Mouse (Mus musculus) small intestine, adult 2 months (tissue): ENCODE results near the gene Rad52. TPM values are rescaled to one million over a fixed set of nuclear protein-coding genes. Genes with fewer than 3 reads are reported as not detected.

Experiments
- H3K27ac ChIP-seq: fragments of 200-500 bp; 2 replicates; pipeline ENCODE4 v1.5.1; 2012; ENCODE audit warnings: low read depth, low read length, control low read depth, inconsistent platforms; ENCODE audit not compliant: insufficient read depth
- H3K27me3 ChIP-seq: fragments of 200-500 bp; 2 replicates; pipeline ENCODE4 v1.6.1; 2012; ENCODE audit warnings: mild to moderate bottlenecking, moderate library complexity, low read length, inconsistent platforms; ENCODE audit not compliant: control insufficient read depth, insufficient read depth
- H3K36me3 ChIP-seq: fragments of 200-500 bp; 2 replicates; pipeline ENCODE4 v1.6.1; 2012; ENCODE audit warnings: mild to moderate bottlenecking, low read length, control low read depth, inconsistent platforms; ENCODE audit not compliant: control insufficient read depth, insufficient read depth
- H3K4me1 ChIP-seq: fragments of 200-500 bp; 2 replicates; pipeline ENCODE4 v1.6.1; 2012; ENCODE audit warnings: low read length, inconsistent platforms, mixed read lengths; ENCODE audit not compliant: control insufficient read depth, insufficient read depth, insufficient read length
- H3K4me3 ChIP-seq: fragments of 200-500 bp; 2 replicates; pipeline ENCODE4 v1.5.1; 2012; ENCODE audit warnings: low read depth, mild to moderate bottlenecking, control low read depth, inconsistent platforms, low read length, moderate library complexity
- CTCF ChIP-seq: fragments of 200-500 bp; IDR thresholded peaks from 2 replicates; pipeline ENCODE4 v1.5.1; 2012; ENCODE audit warnings: low read depth, mild to moderate bottlenecking, control low read depth, inconsistent platforms, low read length, moderate library complexity, mixed read lengths; ENCODE audit not compliant: insufficient replicate concordance, insufficient read length; ENCODE audit errors: extremely low read depth
- POLR2A ChIP-seq: fragments of 200-500 bp; IDR thresholded peaks from 2 replicates; pipeline ENCODE4 v1.6.1; 2012; ENCODE audit warnings: low read depth, mild to moderate bottlenecking, control low read depth, inconsistent platforms, low read length, moderate library complexity
- WGBS: fragments of 180-500 bp; shearing (Covaris S2); methylation state at CpG from one replicate; pipeline ENCODE4 v1.1.7; 2018; 5-methylcytosine and 5-hydroxymethylcytosine counted together
- polyA plus RNA-seq: library from polyadenylated mRNA; depleted of rRNA; stranded (reverse); fragments of >200 nt; gene quantifications from 2 replicates; pipeline ENCODE4 v1.2.3, GENCODE M21; 2012

Gene Rad52
- polyA plus RNA-seq, 1 experiment: 11.9 TPM

DNA sequence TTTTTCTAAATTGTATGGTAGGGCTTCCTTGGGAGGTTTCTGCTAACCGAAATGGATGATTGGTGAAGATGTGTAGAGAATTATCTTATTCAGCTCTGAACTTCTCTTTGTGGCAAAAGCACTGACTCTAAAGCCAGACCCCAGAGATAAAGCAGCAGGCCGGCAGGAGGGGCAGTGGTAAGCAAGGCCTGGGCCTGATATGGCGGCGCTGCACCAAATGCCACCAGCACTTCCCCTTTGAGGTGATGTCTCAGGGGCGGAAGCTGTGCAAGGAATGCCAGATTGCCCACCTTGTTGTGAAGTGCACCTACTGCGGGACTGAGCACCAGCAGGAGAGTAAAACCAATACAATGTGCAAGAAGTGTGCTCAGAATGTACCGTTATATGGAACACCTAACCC is 9.8 kb upstream of the Rad52 start:
- H3K27me3 ChIP-seq: no peaks in the 10 kb centered on the region
- H3K4me3 ChIP-seq: no peak overlapping the region
- 89% methylated on average over 7 of the region's 7 CpGs for WGBS
- TF ChIP-seq POLR2A (no peak), CTCF (no peak)
- no peaks in the 10 kb centered on the region for H3K36me3 ChIP-seq
- no peak overlapping the region for H3K27ac ChIP-seq
- peaks cover 2% of the 10 kb centered on the region; the same call in 1 of the 2 replicates for H3K4me1 ChIP-seq

DNA sequence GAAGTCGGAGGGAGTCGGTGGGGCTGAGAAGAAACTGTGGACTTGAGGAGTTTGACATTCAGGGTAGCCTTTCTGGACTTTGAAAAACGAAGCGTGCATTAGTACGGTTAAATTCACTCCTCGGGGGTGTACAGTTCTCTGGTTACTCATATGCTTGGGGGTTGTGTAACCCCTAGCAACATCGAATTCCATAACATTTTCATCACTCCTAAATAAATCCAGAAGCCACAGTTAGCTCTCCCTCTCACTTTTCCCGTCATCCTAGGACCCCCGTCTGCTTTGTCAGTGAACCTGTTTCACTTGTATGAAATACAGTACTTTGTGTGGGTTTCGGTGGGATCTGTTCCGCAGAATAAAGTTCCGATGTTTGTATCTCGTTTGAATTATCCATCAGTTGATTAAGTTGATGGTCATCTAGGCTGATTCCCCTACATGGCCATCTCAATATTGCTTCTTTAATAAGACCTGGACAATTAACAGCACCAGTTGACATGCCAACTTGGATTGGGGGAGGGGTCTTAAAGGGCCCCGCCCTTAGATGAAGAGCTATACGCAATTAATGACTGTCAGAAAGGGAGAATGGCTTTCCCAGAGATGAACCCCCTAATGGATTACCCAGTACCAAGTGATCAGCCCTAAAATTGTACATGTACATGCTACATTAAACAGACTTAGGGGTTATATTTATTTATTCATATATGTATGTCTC is 737 bp downstream of the Rad52 start:
- Histone ChIP-seq H3K27ac (peak overlapping the region; percentile 45), H3K36me3 (no peaks in the 10 kb centered on the region), H3K4me1 (no peaks in the 10 kb centered on the region; the same call in 1 of the 2 replicates), H3K4me3 (peak overlapping the region; percentile 72), H3K27me3 (no peaks in the 10 kb centered on the region)
- WGBS: 9% methylated on average over 15 of the region's 15 CpGs
- no peak for TF ChIP-seq CTCF
- no peak for TF ChIP-seq POLR2A

DNA sequence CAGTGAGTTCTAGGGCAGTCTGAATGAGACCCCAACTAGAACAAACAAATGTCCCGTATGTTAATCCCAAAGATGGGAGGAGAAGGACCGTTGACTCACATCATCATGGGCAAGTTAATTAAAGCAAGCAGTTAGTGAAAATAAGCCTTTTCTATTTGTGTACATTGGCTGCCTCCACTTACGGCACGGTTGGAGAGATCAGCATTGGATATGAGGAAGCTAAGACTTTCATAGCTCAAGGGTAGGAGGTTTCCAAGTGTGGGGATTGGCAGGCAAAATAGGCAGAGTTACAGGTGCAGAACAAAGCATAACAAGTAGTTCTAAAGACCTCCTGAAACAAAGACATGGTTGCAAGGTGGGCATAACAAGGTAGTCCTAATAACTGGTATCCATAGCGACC is 3.0 kb downstream of the Rad52 start:
- H3K27ac ChIP-seq: no peak overlapping the region
- no peaks in the 10 kb centered on the region; the same call in 1 of the 2 replicates for H3K4me1 ChIP-seq
- no peak overlapping the region for H3K4me3 ChIP-seq
- WGBS: 81% methylated on average over 5 of the region's 5 CpGs
- no peak for TF ChIP-seq POLR2A
- no peak for TF ChIP-seq CTCF
- no peaks in the 10 kb centered on the region for H3K36me3 ChIP-seq
- no peaks in the 10 kb centered on the region for H3K27me3 ChIP-seq

DNA sequence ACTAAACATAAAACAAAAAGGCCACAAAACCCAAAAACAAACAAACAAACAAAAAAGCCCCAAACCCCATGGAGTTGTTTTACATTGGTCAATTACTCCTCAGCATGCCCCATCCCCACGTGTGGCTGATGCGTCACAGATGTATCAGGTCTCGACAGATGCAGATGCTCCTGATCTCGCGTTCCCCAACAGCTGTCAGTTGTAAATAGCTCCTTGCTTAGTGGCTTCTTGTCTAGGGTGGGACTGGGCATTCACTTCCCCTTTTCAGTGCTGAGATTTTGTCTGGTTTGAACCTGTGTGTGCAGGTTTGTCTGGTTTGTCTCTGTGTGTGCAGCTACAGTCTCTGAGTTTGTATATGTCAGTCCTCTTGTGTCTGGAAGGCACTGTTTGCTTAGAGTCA is 9.5 kb downstream of the Rad52 start:
- Histone ChIP-seq H3K27ac (no peak overlapping the region), H3K27me3 (no peaks in the 10 kb centered on the region), H3K36me3 (peaks cover 31% of the 10 kb centered on the region), H3K4me1 (no peaks in the 10 kb centered on the region), H3K4me3 (no peak overlapping the region)
- TF ChIP-seq POLR2A (no peak), CTCF (no peak)
- WGBS: 80% methylated on average over 5 of the region's 5 CpGs

DNA sequence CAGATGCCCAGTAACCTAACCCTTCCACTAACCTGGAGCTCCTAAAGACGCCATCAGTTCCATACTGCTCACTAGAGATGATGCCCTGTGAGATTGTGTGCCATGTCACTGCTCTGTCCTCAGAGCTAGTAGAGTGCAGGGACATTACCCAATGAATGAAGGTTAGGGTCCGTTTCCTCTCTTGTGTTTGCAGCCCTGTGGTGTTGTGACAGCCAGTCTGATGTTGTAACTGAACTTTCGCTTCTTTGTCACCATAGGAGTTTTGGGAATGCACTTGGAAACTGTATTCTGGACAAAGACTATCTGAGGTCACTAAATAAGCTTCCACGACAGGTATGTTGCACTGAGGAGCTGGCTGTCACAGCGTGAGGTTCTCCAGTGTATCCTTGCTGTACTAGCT is 13.2 kb downstream of the Rad52 start:
- Histone ChIP-seq H3K27me3 (no peaks in the 10 kb centered on the region), H3K4me3 (no peak overlapping the region), H3K36me3 (peaks cover 49% of the 10 kb centered on the region), H3K4me1 (no peaks in the 10 kb centered on the region), H3K27ac (no peak overlapping the region)
- WGBS: 93% methylated on average over 5 of the region's 5 CpGs
- no peak for TF ChIP-seq POLR2A
- no peak for TF ChIP-seq CTCF

- no peak overlapping the region for H3K4me3 ChIP-seq
- no peaks in the 10 kb centered on the region for H3K27me3 ChIP-seq
- H3K4me1 ChIP-seq: no peaks in the 10 kb centered on the region
- TF ChIP-seq CTCF (no peak), POLR2A (no peak)
- WGBS: 75% methylated on average over 16 of the region's 16 CpGs
- H3K27ac ChIP-seq: no peak overlapping the region
- peaks cover 46% of the 10 kb centered on the region for H3K36me3 ChIP-seq
Measured at GRCm38 (mm10) chr6:119918561-119919181, 16.2 kb downstream of the Rad52 start.

DNA sequence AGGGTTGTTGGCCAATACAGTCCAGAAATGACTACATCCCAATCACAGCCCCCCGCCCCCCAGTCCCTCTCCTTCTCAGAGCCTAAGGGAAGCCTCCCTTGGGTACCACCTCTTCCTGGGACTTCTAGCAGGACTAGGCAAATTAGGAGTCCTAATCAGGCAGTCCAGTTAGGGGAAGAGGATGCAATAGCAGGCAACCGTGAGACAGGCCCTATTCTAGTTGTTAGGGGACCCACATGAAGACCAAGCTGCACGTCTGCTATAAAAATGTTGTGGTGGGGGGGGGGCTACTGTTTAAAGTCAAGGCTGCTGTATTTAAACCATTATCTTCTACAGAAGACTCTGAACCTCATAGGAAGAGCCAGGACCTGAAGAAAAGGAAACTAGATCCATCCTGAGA is 19.6 kb downstream of the Rad52 start:
- no peak for TF ChIP-seq CTCF
- TF ChIP-seq POLR2A: no peak
- Histone ChIP-seq H3K27me3 (no peaks in the 10 kb centered on the region), H3K4me3 (no peak overlapping the region), H3K4me1 (no peaks in the 10 kb centered on the region), H3K27ac (no peak overlapping the region), H3K36me3 (peaks cover 57% of the 10 kb centered on the region)
- 93% methylated on average over 3 of the region's 3 CpGs for WGBS
